Mouse (Mus musculus): ENCODE results near the gene Gm5114.
"Not testable (repeated sequence)": the region's sequence is repeated elsewhere in the genome, so short reads cannot be mapped to it uniquely, and the experiment has no call there.

Gm5114 gene

GRCm38 (mm10) chr7:39413060-39413459 is at the start of gene Gm5114:
Gm5114 (minus strand) TSS chr7:39413160.
- DNase-seq (ENCODE audit: low spot score) = not testable (repeated sequence)

GRCm38 (mm10) chr7:39455806-39456205 is 42.8 kb upstream of the Gm5114 start:
- DNase-seq (ENCODE audit: low spot score) = peak; percentile 66

- peak; percentile 86 for DNase-seq (ENCODE audit: low spot score)
Observed at GRCm38 (mm10) chr7:39449260-39450021, 36.5 kb upstream of the Gm5114 start.

GRCm38 (mm10) chr7:39448626-39449242 is 35.8 kb upstream of the Gm5114 start:
- no peak for DNase-seq (ENCODE audit: low spot score)

GRCm38 (mm10) chr7:39441237-39441636 is 28.3 kb upstream of the Gm5114 start:
- no peak for DNase-seq (ENCODE audit: low spot score)

- DNase-seq (ENCODE audit: low spot score) = no peak
Observed at GRCm38 (mm10) chr7:39440362-39440761, 27.4 kb upstream of the Gm5114 start.
